8 mouse cellular contexts compared by ENCODE assay signal in the genomic region with DNA sequence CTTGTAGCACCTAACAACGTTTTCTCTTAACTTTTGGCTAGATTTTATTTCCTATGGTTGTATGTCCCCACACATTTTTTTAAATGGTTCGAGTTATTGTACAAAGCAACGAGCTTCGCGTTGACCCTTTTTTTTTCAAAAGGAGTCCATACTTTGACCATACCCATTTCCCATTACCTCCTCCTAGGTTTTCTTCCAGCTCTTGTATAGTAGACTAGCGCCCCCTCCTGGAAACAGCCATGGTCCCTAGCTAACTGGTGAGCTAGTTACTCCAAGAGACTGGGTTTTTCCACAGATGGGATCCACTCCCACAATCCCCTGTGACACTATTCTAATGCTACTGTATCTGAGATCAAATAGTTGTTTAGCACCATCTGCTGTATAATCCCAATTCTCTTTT.
A peak's percentile ranks its signal among the peaks of the same experiment; 100 is the strongest.
DNase-seq lines count a peak whose midpoint lies in the region; ATAC-seq and TF ChIP-seq lines count a peak whose summit lies in the region.

No protein-coding gene starts in this region.

- no peak overlapping the region for H3K4me3 ChIP-seq in E14TG2a.4 (replicated peaks; ENCODE audit: low read length)
- H3K4me3 ChIP-seq in liver, embryonic 14.5 days (ENCODE audit: insufficient read depth in 1 of 2, low read depth in 2 of 2, low read length in 2 of 2), result no peak overlapping the region
- no peak overlapping the region for H3K4me3 ChIP-seq in forebrain, embryonic 13.5 days

- H3K9me3 ChIP-seq in E14TG2a.4 (ENCODE audit: low read length), result peaks cover 8% of the 10 kb centered on the region; the same call in 1 of the 2 replicates
- H3K9me3 ChIP-seq in liver, embryonic 14.5 days (ENCODE audit: control insufficient read depth, low read length), result no peaks in the 10 kb centered on the region
- no peaks in the 10 kb centered on the region for H3K9me3 ChIP-seq in forebrain, embryonic 13.5 days (replicated peaks)

- H3K27ac ChIP-seq in liver, embryonic 14.5 days, result no peak overlapping the region
- no peak overlapping the region for H3K27ac ChIP-seq in forebrain, embryonic 13.5 days

- H3K4me2 ChIP-seq in liver, embryonic 14.5 days (ENCODE audit: low read depth), result no peak overlapping the region
- no peak overlapping the region for H3K4me2 ChIP-seq in forebrain, embryonic 13.5 days

- no peak for TF ChIP-seq EP300 in liver, embryonic 14.5 days (IDR thresholded peaks at IDR 0.05; ENCODE audit: low read depth)

- DNase-seq in heart, adult 8-10 months (ENCODE audit: low spot score), result peak; percentile 16
- DNase-seq in heart, postnatal 25 days (ENCODE audit: low spot score), result no peak
- peak; percentile 70 for DNase-seq in brain, adult 2 months (ENCODE audit: low read depth, low spot score)
- peak; percentile 79 for DNase-seq in induced T-regulatory cell, adult 2 months (ENCODE audit: low read depth)
- peak in 1 of 3 experiments; percentile 12 for DNase-seq in liver, embryonic 14.5 days (ENCODE audit: low read depth in 3 of 3, low spot score in 3 of 3)
- peak; percentile 22 to 34 for DNase-seq in spleen, postnatal 36 days (ENCODE audit: low spot score in 2 of 2)

- no peaks in the 10 kb centered on the region for H3K36me3 ChIP-seq in E14TG2a.4 (ENCODE audit: insufficient read depth, low read length)
- no peaks in the 10 kb centered on the region for H3K36me3 ChIP-seq in liver, embryonic 14.5 days (replicated peaks; ENCODE audit: control insufficient read depth, insufficient read depth, low read depth)
- no peaks in the 10 kb centered on the region for H3K36me3 ChIP-seq in forebrain, embryonic 13.5 days (ENCODE audit: poor library complexity, severe bottlenecking)

- no peak overlapping the region for H3K9ac ChIP-seq in liver, embryonic 14.5 days (replicated peaks)
- H3K9ac ChIP-seq in forebrain, embryonic 13.5 days, result no peak overlapping the region

- 0 out of 2 replicates have a peak, but pooled peaks cover 4% of the 10 kb centered on the region for H3K4me1 ChIP-seq in E14TG2a.4 (replicated peaks; ENCODE audit: low read depth, low read length)
- H3K4me1 ChIP-seq in liver, embryonic 14.5 days (replicated peaks; ENCODE audit: control insufficient read depth in 2 of 2, insufficient read depth in 2 of 2, low read length in 1 of 2), result no peaks in the 10 kb centered on the region
- H3K4me1 ChIP-seq in forebrain, embryonic 13.5 days, result no peaks in the 10 kb centered on the region

- TF ChIP-seq CTCF in E14TG2a.4 (conservative IDR thresholded peaks at IDR 0.05; ENCODE audit: low read length), result peak; percentile 24; the same call in 1 of the 2 replicates
- peak; percentile 37; the same call in 1 of the 2 replicates for TF ChIP-seq CTCF in liver, embryonic 14.5 days (IDR thresholded peaks at IDR 0.05; ENCODE audit: low read depth)

- no peaks in the 10 kb centered on the region for H3K27me3 ChIP-seq in E14TG2a.4 (ENCODE audit: insufficient read depth, low read length)
- no peaks in the 10 kb centered on the region for H3K27me3 ChIP-seq in liver, embryonic 14.5 days (ENCODE audit: control insufficient read depth, insufficient read depth, low read length)
- no peaks in the 10 kb centered on the region for H3K27me3 ChIP-seq in forebrain, embryonic 13.5 days

- no peak for ATAC-seq in liver, embryonic 14.5 days (ENCODE audit: insufficient read depth)
- ATAC-seq in forebrain, embryonic 13.5 days, result no peak

- intact Hi-C loops in heart, postnatal 25 days (cut with DNase I), result loop anchor here (5.0 to 10.0 kb wide), 2 partner anchors 142 to 360 kb away; no protein-coding TSS in a partner anchor

- 38% methylated on average over 6 of the region's 6 CpGs for WGBS in liver, embryonic 14.5 days (ENCODE audit: insufficient replicate concordance)
- WGBS in forebrain, embryonic 13.5 days, result 53% methylated on average over 6 of the region's 6 CpGs
